Mouse (Mus musculus) stomach, embryonic 14.5 days (tissue): ENCODE measurements at regions not wholly inside any gene's neighbourhood (a gene's known extent, or its start where the extent isn't known, plus 50 kb on each side); places are given as distances from the start of the nearest gene placed in this dataset.
A peak's percentile ranks its signal among the peaks of the same experiment; 100 is the strongest.

Experiments
- ATAC-seq: fragments of 200-750 bp; cut with Nextera tagmentation; 2 replicates; pipeline ENCODE4 v1.8.0; 2017; ENCODE audit warnings: low read depth, moderate TSS enrichment; ENCODE audit not compliant: insufficient number of reproducible peaks, insufficient read depth, low FRiP score
- H3K27ac ChIP-seq: fragments of 300-500 bp; sonication (generic); 2 replicates; pipeline ENCODE4 v1.5.1; 2014; ENCODE audit warnings: mild to moderate bottlenecking, low read length, moderate library complexity, mixed read lengths
- H3K27me3 ChIP-seq: fragments of 300-500 bp; sonication (generic); 2 replicates; pipeline ENCODE4 v1.6.1; 2014; ENCODE audit warnings: low read length, control low read depth, mixed read lengths; ENCODE audit not compliant: control insufficient read depth, insufficient read depth
- H3K36me3 ChIP-seq: fragments of 300-500 bp; sonication (generic); 2 replicates; pipeline ENCODE4 v1.6.1; 2014; ENCODE audit warnings: mild to moderate bottlenecking, control low read depth, low read length, moderate library complexity, mixed read lengths; ENCODE audit not compliant: control insufficient read depth, insufficient read depth
- H3K4me1 ChIP-seq: fragments of 300-500 bp; sonication (generic); 2 replicates; pipeline ENCODE4 v1.6.1; 2014; ENCODE audit warnings: low read length, control low read depth, mixed read lengths; ENCODE audit not compliant: control insufficient read depth, insufficient read depth
- H3K4me2 ChIP-seq: fragments of 300-500 bp; sonication (generic); replicated peaks from 2 replicates; pipeline ENCODE4 v1.6.1; 2014; ENCODE audit warnings: low read depth, low read length, control low read depth
- H3K4me3 ChIP-seq: fragments of 300-500 bp; sonication (generic); 2 replicates; pipeline ENCODE4 v1.5.1; 2014; ENCODE audit warnings: low read depth, low read length, control low read depth
- H3K9ac ChIP-seq: fragments of 300-500 bp; sonication (generic); replicated peaks from 2 replicates; pipeline ENCODE4 v1.6.1; 2014; ENCODE audit warnings: low read depth, mild to moderate bottlenecking, control low read depth, low read length, moderate library complexity, mixed read lengths
- H3K9me3 ChIP-seq: fragments of 300-500 bp; sonication (generic); 2 replicates; pipeline ENCODE4 v1.6.1; 2016; ENCODE audit warnings: low read depth, low read length, control low read depth; ENCODE audit not compliant: control insufficient read depth
- WGBS: fragments of 180-500 bp; shearing (Covaris S2); extraction: QIAGEN DNeasy Blood & Tissue Kit; methylation state at CpG from one replicate; pipeline ENCODE4 v1.1.7; 2014; 5-methylcytosine and 5-hydroxymethylcytosine counted together

DNA sequence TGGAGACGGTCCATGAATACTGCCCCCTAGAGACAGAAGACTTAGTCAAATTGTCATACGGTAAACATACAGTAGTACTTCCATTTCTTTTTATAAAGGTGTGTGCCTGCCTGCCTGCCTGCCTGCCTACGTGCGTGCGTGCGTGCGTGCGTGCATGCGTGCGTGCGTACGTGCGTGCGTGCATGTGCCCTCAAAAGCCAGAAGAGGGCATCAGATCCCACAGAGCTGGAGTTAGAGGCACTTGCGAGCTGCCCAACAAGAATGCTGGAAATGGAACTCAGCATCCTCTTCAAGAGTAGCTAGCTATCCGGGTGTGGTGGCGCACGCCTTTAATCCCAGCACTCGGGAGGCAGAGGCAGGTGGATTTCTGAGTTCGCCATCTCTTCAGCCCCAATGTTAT, 120.3 kb downstream of the Tfap2a start:
- ATAC-seq, result no peak
- no peak overlapping the region for H3K9ac ChIP-seq
- no peaks in the 10 kb centered on the region for H3K27me3 ChIP-seq
- H3K4me3 ChIP-seq, result no peak overlapping the region
- no peak overlapping the region for H3K27ac ChIP-seq
- H3K36me3 ChIP-seq, result no peaks in the 10 kb centered on the region
- H3K4me1 ChIP-seq, result no peaks in the 10 kb centered on the region
- no peaks in the 10 kb centered on the region for H3K9me3 ChIP-seq
- 96% methylated on average over 20 of the region's 20 CpGs for WGBS
- H3K4me2 ChIP-seq, result no peak overlapping the region

DNA sequence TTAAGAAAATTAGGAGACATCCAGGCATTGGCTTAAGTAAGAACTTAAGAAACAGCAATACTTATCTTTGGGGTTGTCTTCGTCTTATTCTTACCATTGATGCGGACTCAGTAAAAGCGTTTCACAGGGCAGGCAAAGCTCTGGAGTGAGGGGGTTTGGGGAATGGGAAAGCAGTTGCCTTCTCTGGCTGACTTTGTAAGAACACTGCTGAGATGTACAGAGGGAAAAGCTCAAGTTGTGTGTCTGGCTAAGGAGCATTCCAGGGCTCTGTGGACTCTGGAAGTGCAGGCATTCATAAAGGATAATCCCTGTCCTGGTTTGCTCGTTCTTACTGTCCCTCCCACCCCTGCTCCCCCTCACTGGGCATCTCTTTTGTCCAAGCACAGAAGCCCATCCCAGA, 129.7 kb downstream of the Tfap2a start:
- no peak for ATAC-seq
- 75% methylated on average over 4 of the region's 4 CpGs for WGBS
- Histone ChIP-seq H3K27ac (no peak overlapping the region), H3K36me3 (no peaks in the 10 kb centered on the region), H3K27me3 (no peaks in the 10 kb centered on the region), H3K9ac (no peak overlapping the region), H3K4me3 (no peak overlapping the region), H3K4me2 (no peak overlapping the region), H3K4me1 (no peaks in the 10 kb centered on the region), H3K9me3 (no peaks in the 10 kb centered on the region)

DNA sequence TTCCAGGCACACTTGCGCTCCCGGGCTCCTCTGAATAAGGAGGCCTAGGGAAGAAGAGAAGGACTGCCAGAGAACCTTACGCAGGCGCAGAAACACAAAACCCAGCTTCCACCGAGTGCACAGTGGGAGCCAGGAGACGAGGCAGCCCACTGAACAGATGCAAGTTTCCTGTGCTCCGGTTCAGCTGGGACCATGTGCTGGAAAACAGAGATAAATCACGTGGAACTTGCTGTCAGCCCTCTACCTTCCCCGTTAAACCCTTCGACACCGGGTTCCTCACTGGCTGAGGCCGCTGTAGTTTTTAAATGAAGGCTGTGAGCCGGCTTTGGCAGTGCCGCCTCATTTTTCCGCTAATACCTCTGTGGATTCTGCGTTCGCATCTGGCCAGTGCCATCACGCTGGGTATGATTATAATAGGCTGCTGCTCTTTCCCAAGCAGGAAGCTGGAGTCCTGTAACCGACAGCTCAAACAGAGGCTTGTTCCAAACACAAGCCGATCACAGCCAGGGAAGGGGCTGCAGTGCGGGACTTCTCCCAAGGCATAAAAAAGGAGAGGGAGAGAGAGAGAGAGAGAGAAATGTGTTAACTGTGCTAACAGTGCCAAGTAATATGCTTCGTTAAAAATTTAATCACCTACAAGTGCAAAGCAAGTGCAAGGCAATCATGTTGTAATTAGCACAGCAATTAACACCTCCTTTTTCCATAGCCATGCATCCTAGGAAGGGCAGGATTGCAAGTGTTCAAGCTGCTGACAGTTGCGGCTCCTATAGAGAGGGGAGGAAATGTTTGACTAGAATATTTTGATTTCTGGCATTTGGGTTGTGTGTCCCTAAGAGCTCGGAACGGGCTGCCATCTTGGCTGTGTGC, 131.5 kb downstream of the Tfap2a start:
- 36% methylated on average over 25 of the region's 25 CpGs for WGBS
- H3K4me3 ChIP-seq, result peak overlapping the region; percentile 11; the same call in 1 of the 2 replicates
- no peaks in the 10 kb centered on the region for H3K4me1 ChIP-seq
- H3K27ac ChIP-seq, result no peak overlapping the region
- H3K27me3 ChIP-seq, result no peaks in the 10 kb centered on the region
- H3K36me3 ChIP-seq, result no peaks in the 10 kb centered on the region
- no peaks in the 10 kb centered on the region for H3K9me3 ChIP-seq
- H3K9ac ChIP-seq, result no peak overlapping the region
- ATAC-seq, result peak; percentile 65; the same call in 1 of the 2 replicates
- peak overlapping the region; percentile 46 for H3K4me2 ChIP-seq

DNA sequence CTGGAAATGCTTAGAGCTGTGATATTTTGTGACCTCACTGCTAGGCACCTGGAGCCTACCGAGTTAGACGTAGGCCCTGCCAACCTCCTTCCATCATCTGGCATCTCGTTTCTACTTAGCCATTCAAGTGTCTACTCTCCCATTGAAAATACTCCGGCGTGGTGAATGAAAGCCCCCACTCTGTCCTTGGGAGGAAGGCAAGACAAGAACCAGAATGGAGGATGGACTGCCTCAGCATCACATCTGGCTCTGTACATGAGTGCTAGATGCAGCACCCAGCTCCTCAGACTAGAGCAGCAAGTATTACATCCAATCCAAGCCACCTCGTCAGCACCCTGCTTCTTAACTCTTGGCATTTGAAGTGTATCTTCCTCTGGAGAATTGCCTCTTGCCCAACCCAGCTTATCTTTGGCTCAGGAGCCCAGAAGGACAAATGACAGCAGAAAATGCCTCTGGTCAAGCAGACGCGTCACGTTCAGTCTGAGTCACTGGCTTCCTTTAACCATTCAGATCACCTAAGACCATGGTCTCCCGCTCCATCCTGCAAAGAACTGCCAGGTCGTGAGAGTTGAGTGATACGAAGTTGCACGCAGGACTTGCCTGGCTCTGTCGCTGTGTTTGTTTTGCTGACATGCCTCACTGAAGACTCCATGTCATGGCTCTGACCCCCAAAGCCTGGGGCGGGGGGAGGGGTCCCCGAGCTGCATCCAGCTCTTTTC, 132.3 kb downstream of the Tfap2a start:
- Histone ChIP-seq H3K9me3 (no peaks in the 10 kb centered on the region), H3K4me2 (peak overlapping the region; percentile 46), H3K36me3 (no peaks in the 10 kb centered on the region), H3K27ac (no peak overlapping the region), H3K4me1 (no peaks in the 10 kb centered on the region), H3K9ac (no peak overlapping the region), H3K27me3 (no peaks in the 10 kb centered on the region), H3K4me3 (no peak overlapping the region)
- WGBS, result 52% methylated on average over 16 of the region's 16 CpGs
- peak; percentile 28; the same call in 1 of the 2 replicates for ATAC-seq

DNA sequence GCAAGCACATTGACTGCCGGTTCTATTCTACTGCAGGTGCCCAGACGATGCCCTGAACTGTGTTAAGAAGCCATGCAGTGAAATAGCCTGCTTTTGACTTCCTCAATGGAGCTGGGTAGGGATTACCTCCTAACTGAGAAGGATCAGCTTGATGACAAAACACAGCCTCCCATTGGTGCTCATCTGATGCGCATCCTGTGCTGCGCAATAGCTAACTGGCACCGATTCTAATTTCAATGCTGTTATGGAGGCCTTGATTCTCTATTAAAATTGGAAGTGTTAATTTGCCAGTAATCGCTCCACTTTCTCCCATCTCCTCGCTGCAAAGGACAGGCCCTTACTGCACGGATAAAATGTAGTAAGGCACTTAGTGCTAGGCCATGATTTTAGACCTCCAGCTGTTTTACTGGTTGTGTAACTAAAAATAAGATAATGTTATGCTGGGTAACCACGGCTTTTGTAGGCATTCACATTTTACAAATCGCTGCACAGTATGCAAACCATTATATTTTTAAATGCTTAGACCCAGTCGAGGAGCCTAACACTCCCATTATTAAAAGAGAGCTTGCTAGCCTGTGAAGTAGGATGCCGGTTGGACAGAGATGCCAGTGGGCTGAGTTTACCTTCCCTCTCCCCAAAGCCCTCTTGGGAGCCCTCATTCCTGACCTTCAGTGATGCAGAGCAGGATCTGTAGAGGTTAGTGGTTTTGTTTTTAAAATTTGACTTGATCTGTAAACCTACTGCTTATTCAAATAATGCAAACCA, 163.0 kb downstream of the Tfap2a start:
- Histone ChIP-seq H3K27me3 (no peaks in the 10 kb centered on the region), H3K9ac (no peak overlapping the region), H3K9me3 (no peaks in the 10 kb centered on the region), H3K27ac (no peak overlapping the region), H3K36me3 (no peaks in the 10 kb centered on the region), H3K4me3 (no peak overlapping the region), H3K4me1 (no peaks in the 10 kb centered on the region), H3K4me2 (no peak overlapping the region)
- no peak for ATAC-seq
- 88% methylated on average over 12 of the region's 12 CpGs for WGBS

DNA sequence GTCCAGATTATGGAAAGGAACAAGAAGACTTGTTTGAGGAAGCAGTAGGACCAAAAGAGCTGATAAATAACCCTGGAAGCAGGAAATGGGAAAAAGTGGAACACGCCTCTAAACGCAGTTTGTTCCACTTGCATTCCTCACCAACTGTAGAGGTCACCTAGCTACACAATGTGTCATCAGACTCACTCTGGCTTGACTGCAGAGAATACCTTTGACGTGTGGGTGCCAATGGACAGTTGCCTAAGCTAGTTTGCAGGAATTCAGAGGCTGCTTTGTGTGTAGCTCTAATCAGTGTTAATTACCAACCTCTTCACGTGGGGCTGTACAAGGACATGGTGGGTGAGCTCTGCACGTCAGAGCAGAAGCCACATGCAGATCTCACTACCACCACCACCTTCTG, 168.7 kb downstream of the Tfap2a start:
- H3K4me1 ChIP-seq, result no peaks in the 10 kb centered on the region
- H3K9me3 ChIP-seq, result no peaks in the 10 kb centered on the region
- no peak overlapping the region for H3K4me3 ChIP-seq
- H3K9ac ChIP-seq, result no peak overlapping the region
- H3K4me2 ChIP-seq, result no peak overlapping the region
- no peaks in the 10 kb centered on the region for H3K27me3 ChIP-seq
- H3K27ac ChIP-seq, result no peak overlapping the region
- no peaks in the 10 kb centered on the region for H3K36me3 ChIP-seq
- no peak for ATAC-seq
- 72% methylated on average over 5 of the region's 5 CpGs for WGBS

DNA sequence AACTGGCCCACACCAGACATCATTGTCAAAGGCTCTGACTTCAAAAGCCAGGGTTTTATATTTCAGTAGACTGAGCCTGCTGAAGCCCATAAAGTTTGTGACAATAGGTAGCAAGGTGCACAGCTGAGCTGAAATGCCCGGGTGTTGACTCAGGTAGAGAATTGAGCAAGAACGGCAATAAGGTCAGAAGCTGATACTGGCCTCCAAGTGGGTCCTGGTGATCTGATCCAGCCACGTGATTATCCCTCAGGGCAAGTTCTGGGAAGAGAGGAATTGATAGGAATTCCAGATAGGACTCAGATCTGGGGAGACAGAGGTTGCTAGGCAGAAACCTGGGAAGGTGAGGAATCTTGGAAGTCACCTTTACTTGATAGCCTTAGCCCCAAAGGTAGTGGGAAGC, 170.4 kb downstream of the Tfap2a start:
- 80% methylated on average over 3 of the region's 3 CpGs for WGBS
- Histone ChIP-seq H3K36me3 (no peaks in the 10 kb centered on the region), H3K9me3 (no peaks in the 10 kb centered on the region), H3K27me3 (no peaks in the 10 kb centered on the region), H3K4me2 (no peak overlapping the region), H3K4me1 (no peaks in the 10 kb centered on the region), H3K27ac (no peak overlapping the region), H3K4me3 (no peak overlapping the region), H3K9ac (no peak overlapping the region)
- no peak for ATAC-seq

DNA sequence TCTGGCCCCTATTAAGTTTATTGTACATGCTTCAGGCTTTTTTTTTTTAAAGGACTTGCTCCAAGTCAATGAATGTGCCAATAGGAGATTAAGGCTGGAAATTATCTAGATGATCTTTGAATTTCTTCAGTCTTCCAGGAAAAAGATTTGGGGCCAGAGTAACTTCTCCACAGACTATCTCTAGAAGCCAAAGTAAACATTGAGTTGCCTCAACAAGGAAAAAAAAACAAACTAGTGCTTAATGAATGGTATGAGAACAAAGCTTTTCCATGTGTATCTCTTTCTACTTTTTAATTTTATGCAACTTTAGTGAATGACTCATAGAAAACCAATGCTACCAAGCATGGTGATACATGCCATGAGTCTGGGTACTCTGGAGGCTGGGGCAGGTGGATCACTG, 173.8 kb downstream of the Tfap2a start:
- Histone ChIP-seq H3K36me3 (no peaks in the 10 kb centered on the region), H3K9ac (no peak overlapping the region), H3K4me1 (no peaks in the 10 kb centered on the region), H3K4me2 (no peak overlapping the region), H3K9me3 (no peaks in the 10 kb centered on the region), H3K4me3 (no peak overlapping the region), H3K27me3 (no peaks in the 10 kb centered on the region), H3K27ac (no peak overlapping the region)
- ATAC-seq, result no peak
